ENCODE assay signal across 10 mouse cellular contexts in the genomic region with DNA sequence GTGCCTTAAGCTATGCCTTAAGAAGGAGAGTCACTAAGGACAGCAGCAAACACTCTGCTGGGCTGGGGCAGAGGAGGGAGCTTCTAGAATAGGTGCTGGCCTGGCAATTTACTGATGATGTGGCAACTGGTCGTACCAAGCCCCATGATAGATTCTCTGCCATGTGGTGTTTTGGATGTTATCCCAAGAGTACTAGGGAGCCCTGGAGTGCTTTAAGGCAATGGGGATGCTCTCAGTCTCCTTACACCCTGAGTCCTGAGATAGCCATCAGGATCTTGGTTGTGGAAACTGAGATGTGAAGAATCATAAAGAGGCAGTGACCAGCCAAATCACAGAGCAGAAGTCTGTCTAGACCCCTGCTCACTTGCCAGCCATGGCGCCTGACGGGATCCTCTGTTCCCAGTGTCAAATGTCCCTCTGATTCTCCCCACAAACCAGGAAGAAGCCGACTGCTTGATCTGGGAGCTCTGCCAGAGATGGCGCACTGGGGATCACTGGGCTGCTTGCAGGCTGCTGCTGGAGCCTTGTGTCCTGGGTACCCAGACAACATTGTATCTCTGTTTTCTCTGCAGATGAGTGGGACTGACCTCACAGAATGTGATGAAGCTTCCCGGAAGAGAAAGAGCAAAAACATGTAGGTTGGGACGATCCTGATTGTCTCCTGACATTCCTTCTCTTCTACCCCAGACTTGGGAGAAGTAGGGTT.
DNase-seq lines count a peak whose midpoint lies in the region; ATAC-seq and TF ChIP-seq lines count a peak whose summit lies in the region.
"Had no signal": no experiment of that assay in that cellular context is flagged by ENCODE, and none has a peak within 500 bp of the region (broad histone marks: within the 10 kb centered on the region; RNA-seq: fewer than 3 reads in every experiment).

No protein-coding gene starts in this region.

- TF ChIP-seq CTCF in brain, embryonic 14.5 days (IDR thresholded peaks at IDR 0.05; ENCODE audit: borderline replicate concordance, extremely low read depth, insufficient read depth, insufficient read length) = no peak
- TF ChIP-seq CTCF in heart, adult 2 months (IDR thresholded peaks at IDR 0.05) = no peak

- no peaks in the 10 kb centered on the region for H3K79me2 ChIP-seq in heart, adult 2 months (replicated peaks; ENCODE audit: control insufficient read depth, insufficient read depth, low read length)

- WGBS in heart, adult 2 months = 22% methylated on average over 7 of the region's 7 CpGs

- H3K27ac ChIP-seq in heart, adult 2 months = peak overlapping the region; percentile 74
- H3K27ac ChIP-seq: liver, embryonic 14.5 days had no signal

- peaks cover 8% of the 10 kb centered on the region; the same call in 1 of the 2 replicates for H3K36me3 ChIP-seq in heart, adult 2 months (ENCODE audit: control insufficient read depth, insufficient read depth, low read length)

- no peaks in the 10 kb centered on the region for H3K27me3 ChIP-seq in heart, adult 2 months (ENCODE audit: control insufficient read depth, insufficient read depth, low read length)

- no peak overlapping the region for H3K4me3 ChIP-seq in heart, adult 2 months
- H3K4me3 ChIP-seq: erythroblast, embryonic 14.5 days had no signal

- DNase-seq in layer of hippocampus, adult 11-12 months (ENCODE audit: low spot score) = peak; percentile 70
- DNase-seq in layer of hippocampus, adult 9-10 months (ENCODE audit: low spot score) = no peak
- peak; percentile 65 for DNase-seq in brain, embryonic 14.5 days (ENCODE audit: low read depth)
- peak; percentile 66 to 72 for DNase-seq in heart, adult 2 months
- DNase-seq in layer of hippocampus, adult 9-11 months = peak; percentile 74
- no peak for DNase-seq in right cerebral cortex, postnatal 4 days

- intact Hi-C loops in heart, adult 2 months (cut with DNase I) = loop anchor here (1.0 to 2.0 kb wide), 3 partner anchors 64 to 136 kb away; no protein-coding TSS in a partner anchor

- H3K9ac ChIP-seq in heart, adult 2 months (ENCODE audit: low read depth, low read length) = no peak overlapping the region
- H3K9ac ChIP-seq: liver, embryonic 14.5 days had no signal

- peaks cover 43% of the 10 kb centered on the region for H3K4me1 ChIP-seq in heart, adult 2 months (ENCODE audit: control insufficient read depth, insufficient read depth, low read length)

- TF ChIP-seq EP300 in heart, adult 2 months (IDR thresholded peaks at IDR 0.05; ENCODE audit: insufficient read depth, low read depth, low read length) = no peak

- TF ChIP-seq POLR2A in brain, embryonic 14.5 days (IDR thresholded peaks at IDR 0.05; ENCODE audit: borderline replicate concordance, extremely low read depth, insufficient read depth, insufficient read length, poor library complexity, severe bottlenecking) = no peak
- TF ChIP-seq POLR2A in heart, adult 2 months (IDR thresholded peaks at IDR 0.05; ENCODE audit: insufficient read depth, low read depth, low read length) = no peak

- ATAC-seq in CD4-positive, CD25-positive, alpha-beta regulatory T cell, adult 4 months = no peak
- ATAC-seq in granulocyte monocyte progenitor cell, adult 5-6 weeks (replicated peaks; ENCODE audit: poor library complexity, severe bottlenecking) = no peak

Comparison
In these comparisons a context has a peak if more than half of its experiments do, and no peak if none do; other contexts are left out.
1. DNase-seq: peak in layer of hippocampus, adult 11-12 months (single experiment), brain, embryonic 14.5 days (single experiment), heart, adult 2 months (2 of 2) and layer of hippocampus, adult 9-11 months (single experiment); none in layer of hippocampus, adult 9-10 months (single experiment) and right cerebral cortex, postnatal 4 days (single experiment).